Mouse (Mus musculus) common myeloid progenitor, adult 5-6 weeks (primary cell): ENCODE data around the gene Zc3hav1. TPM values are rescaled to one million over a fixed set of nuclear protein-coding genes. Genes with fewer than 3 reads are reported as not detected.

ENCODE experiments used
- ATAC-seq: replicated peaks from 2 replicates; pipeline ENCODE4 v1.8.0; 2016; ENCODE audit warnings: low read depth, mild to moderate bottlenecking, moderate TSS enrichment, inconsistent platforms; ENCODE audit not compliant: poor library complexity, severe bottlenecking
- total RNA-seq: library from RNA; stranded (forward); fragments of 200-1000, 187-1606 nt; gene quantifications from 2 replicates; pipeline ENCODE4 v1.2.3, GENCODE M21; 2017

Zc3hav1 gene
- total RNA-seq, 1 experiment from 2014 or later = 59.7 TPM

- peak; percentile 81 for ATAC-seq
These were observed 55.5 kb downstream of the Zc3hav1 start, which contains the start of gene Zc3hav1l for GRCm38 (mm10) chr6:38298761-38299401. Gene Zc3hav1l (minus strand): TSS chr6:38299259.

DNA sequence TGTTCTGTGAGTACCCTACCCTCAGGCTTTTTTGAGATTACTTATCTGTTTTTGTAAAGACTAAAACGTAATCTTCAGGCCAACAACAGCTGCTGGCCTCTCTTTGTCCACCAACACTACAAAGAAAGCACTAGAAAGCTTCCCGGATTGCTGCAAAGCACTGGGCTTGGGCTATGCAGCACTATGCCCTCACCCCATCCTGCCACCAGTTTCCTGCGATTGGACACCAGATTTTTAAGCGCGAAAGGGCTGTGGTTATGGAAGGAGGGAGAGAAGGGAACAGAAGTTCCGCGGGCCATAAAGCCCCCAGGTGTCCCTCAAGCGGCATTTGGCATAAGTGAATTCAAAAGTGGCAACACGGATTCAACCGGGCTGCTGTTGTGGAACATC lies 56.2 kb downstream of the Zc3hav1 start:
- ATAC-seq = peak; percentile 72

GRCm38 (mm10) chr6:38297580-38298245 lies 56.7 kb downstream of the Zc3hav1 start:
- no peak for ATAC-seq

DNA sequence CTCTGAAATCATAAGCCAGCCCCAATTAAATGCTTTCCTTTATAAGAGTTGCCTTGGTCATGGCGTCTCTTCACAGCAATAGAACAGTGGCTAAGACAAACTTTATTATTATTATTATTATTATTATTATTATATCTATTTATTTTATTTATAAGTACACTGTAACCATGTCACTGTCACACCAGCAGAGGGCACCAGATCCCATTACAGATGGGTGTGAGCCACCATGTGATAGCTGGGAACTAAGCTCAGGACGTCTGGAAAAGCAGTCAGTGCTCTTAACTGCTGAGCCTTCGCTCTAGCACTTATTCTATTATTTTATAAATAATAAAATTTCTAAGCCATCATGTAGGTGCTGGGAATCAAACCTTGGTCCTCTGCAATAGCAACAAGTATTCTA lies 60.7 kb downstream of the Zc3hav1 start:
- no peak for ATAC-seq

DNA sequence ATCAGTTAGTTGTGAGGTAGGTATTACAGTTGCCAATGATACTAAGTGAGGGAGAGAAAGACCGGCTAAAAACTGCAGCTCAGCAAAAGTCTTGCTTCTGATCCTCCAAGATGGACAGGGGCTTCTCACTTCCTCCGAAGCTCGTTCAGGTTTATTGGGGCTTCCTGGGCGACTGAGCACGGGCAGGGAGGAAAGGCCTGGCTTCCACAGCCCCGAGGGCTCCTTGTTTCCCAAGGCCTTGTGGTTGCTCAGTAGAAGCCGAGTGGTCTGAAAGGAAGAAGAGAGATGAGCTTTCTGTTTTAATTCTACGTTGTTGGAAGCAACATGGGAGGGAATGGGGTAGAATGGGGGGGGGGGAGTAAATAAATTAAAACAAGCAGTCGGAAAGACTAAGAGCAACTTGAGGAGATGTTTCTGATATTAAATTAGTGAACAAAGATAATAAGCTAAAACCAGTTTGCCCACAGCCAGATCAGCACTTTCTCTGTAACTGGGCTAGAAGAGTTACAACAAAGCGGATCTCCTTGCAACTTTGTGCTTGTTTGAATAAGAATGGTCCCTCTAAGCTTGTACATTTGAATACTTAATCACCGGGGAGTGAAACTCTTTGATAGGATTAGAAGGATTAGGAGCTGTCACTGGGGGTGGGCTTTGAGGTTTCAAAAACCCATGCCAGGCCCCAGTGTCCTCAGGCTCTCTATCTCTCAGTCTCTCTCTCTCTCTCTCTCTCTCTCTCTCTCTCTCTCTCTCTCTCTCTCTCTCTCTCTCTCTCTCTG lies 61.3 kb downstream of the Zc3hav1 start:
- ATAC-seq = no peak

DNA sequence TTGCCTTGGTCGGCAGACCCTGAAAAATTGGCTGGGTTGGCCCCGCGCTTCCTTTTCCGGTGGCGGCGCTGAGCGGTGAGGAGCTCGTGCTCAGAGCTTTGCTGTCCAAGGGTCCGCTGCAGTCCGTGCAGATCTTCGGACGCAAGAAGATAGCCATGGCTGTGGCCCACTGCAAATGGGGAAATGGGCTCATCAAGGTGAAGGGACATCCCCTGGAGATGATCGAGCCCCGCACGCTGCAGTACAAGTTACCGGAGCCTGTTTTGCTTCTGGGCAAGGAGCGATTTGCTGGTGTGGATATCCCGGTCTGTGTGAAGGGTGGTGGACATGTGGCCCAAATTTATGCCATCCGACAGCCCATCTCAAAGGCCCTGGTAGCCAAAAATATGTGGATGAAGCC lies 70.0 kb downstream of the Zc3hav1 start:
- ATAC-seq = no peak

DNA sequence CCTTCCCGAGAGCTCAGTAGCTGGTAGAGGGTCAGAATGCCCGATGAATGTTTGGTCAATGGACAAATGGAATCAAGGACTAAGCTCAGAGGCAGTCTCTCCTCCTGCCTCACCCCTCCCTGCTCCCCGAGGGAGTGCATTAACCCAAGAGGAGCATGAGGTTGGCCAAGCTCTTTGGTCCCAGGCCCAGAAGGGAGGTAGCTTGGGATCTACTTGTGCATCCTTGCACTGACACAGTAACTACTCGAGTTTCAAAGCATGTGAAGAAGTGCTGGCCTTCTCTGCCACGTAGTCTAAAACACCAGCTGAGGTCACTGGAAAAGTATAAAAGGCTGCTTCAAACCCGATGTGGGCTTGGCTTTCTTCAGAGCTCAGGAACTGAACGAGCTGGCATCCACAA lies 89.9 kb downstream of the Zc3hav1 start:
- ATAC-seq = no peak

GRCm38 (mm10) chr6:38263393-38264159 lies 90.8 kb downstream of the Zc3hav1 start:
- 0 out of 2 replicates have a peak, but pooled peaks have one; percentile 25 for ATAC-seq

DNA sequence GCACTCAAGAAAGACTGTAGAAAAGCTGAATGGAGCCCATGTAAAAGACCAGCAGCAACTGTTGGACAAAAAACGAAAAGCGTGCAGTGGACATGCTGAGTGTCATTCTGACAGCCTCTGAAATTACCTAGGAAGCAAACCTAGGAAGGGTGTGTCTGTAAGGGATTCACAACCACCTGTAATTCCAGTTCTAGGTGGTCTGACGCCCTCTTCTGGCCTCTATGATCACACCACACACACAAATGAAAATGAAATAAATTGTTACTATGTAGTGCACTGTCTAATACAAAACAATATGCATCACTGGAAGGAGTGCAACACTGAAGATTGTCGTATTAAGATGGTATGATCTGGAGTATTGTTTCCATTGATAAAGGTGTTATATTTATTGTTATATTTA lies 92.5 kb downstream of the Zc3hav1 start:
- ATAC-seq = no peak

DNA sequence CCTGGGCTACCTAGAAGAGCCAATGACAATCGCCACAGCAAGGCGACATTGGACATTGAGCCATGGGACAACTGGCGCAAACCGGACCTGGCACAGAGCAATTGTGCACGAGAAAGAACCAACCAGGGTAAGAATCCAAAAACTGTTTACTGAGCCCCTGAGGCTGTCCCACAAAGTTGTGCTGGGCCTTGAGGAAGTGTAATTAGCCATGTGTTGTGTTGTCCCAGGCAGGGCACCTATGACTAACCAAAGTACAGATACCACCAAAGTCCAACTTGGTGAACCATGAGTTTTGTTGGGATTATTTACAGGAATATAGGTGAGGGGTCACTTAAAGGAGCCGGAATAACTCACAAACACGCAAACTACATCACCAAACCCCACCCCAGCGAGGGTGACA lies 96.9 kb downstream of the Zc3hav1 start:
- ATAC-seq = no peak

DNA sequence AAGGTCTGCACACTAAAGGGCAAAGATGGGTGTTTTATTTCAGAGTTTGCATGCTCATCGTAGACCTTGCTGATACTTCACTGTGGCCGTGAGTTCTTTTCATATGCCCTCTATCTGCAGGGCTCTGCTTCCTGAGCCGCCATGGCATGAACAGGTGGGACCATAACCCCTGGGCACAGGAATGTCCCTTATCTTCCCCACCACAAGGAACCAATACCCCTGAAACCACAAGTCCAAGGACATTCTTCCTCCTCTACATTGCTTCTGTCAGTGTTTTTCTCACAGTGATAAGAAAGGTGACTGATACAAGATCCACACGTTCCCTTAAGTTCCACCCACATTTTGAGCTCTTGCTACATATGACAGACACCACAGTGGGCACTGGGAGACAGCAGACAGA lies 97.6 kb downstream of the Zc3hav1 start:
- ATAC-seq = peak; percentile 29; the same call in 1 of the 2 replicates

GRCm38 (mm10) chr6:38255794-38256193 lies 98.6 kb downstream of the Zc3hav1 start:
- no peak for ATAC-seq

Other genes starting within 250 kb of the Zc3hav1 start
- not detected in 2 replicates for gene Tmem213, start 245.3 kb downstream of the Zc3hav1 start, total RNA-seq
- 0.46 TPM in 1 of 2 replicates, not detected in the other for gene Atp6v0a4, start 230.0 kb downstream of the Zc3hav1 start, total RNA-seq
- 1.2 and 2.2 TPM in 2 replicates for gene D630045J12Rik, start 100.6 kb downstream of the Zc3hav1 start, total RNA-seq
- 5.6 and 7.0 TPM in 2 replicates for gene Zc3hav1l, start 55.3 kb downstream of the Zc3hav1 start, total RNA-seq
- 2.1 and 3.2 TPM in 2 replicates for gene Ttc26, start 26.9 kb upstream of the Zc3hav1 start, total RNA-seq
- 19.7 and 28.8 TPM in 2 replicates for gene Ubn2, start 79.3 kb upstream of the Zc3hav1 start, total RNA-seq
- 11.7 and 47.1 TPM in 2 replicates for gene Fmc1, start 178.9 kb upstream of the Zc3hav1 start, total RNA-seq
- gene Luc7l2, start 196.7 kb upstream of the Zc3hav1 start, total RNA-seq = 284 and 303 TPM in 2 replicates